Mouse (Mus musculus) forebrain, embryonic 16.5 days (tissue): ENCODE results near the gene Trim14. TPM values are rescaled to one million over a fixed set of nuclear protein-coding genes. Genes with fewer than 3 reads are reported as not detected.

ENCODE experiments used
- ATAC-seq: fragments of 200-750 bp; cut with Nextera tagmentation; 2 replicates; pipeline ENCODE4 v1.8.0; 2017; ENCODE audit warnings: mild to moderate bottlenecking, moderate library complexity
- H3K27ac ChIP-seq: fragments of 300-500 bp; sonication (generic); 2 replicates; pipeline ENCODE4 v1.5.1; 2014; ENCODE audit warnings: low read length, control low read depth
- H3K27me3 ChIP-seq: fragments of 300-500 bp; sonication (generic); replicated peaks from 2 replicates; pipeline ENCODE4 v1.6.1; 2014; ENCODE audit warnings: low read length; ENCODE audit not compliant: control insufficient read depth, insufficient read depth
- H3K36me3 ChIP-seq: fragments of 300-500 bp; sonication (generic); 2 replicates; pipeline ENCODE4 v1.6.1; 2014; ENCODE audit not compliant: control insufficient read depth, insufficient read depth
- H3K4me1 ChIP-seq: fragments of 300-500 bp; sonication (generic); replicated peaks from 2 replicates; pipeline ENCODE4 v1.6.1; 2014; ENCODE audit warnings: low read length; ENCODE audit not compliant: control insufficient read depth, insufficient read depth
- H3K4me2 ChIP-seq: fragments of 300-500 bp; sonication (generic); 2 replicates; pipeline ENCODE4 v1.6.1; 2014; ENCODE audit warnings: mild to moderate bottlenecking, low read length, control low read depth
- H3K4me3 ChIP-seq: fragments of 300-500 bp; sonication (generic); replicated peaks from 2 replicates; pipeline ENCODE4 v1.5.1; 2014; ENCODE audit warnings: mild to moderate bottlenecking, low read length, control low read depth
- H3K9ac ChIP-seq: fragments of 300-500 bp; sonication (generic); replicated peaks from 2 replicates; pipeline ENCODE4 v1.6.1; 2014; ENCODE audit warnings: low read depth, low read length, control low read depth
- H3K9me3 ChIP-seq: fragments of 300-500 bp; sonication (generic); 2 replicates; pipeline ENCODE4 v1.6.1; 2016; ENCODE audit warnings: low read length; ENCODE audit not compliant: control insufficient read depth
- WGBS: fragments of 180-500 bp; shearing (Covaris S2); extraction: QIAGEN DNeasy Blood & Tissue Kit; methylation state at CpG from one replicate; pipeline ENCODE4 v1.1.7; 2014; 5-methylcytosine and 5-hydroxymethylcytosine counted together
- polyA plus RNA-seq: library from polyadenylated mRNA; unstranded; fragments of >200 nt; fragmentation: Nextera tagmentation; extraction: Ambion mirVana; gene quantifications from 2 replicates; pipeline ENCODE4 v1.2.1, GENCODE M21; 2015

Gene Trim14
- polyA plus RNA-seq, 1 experiment from 2014 or later, result 0.85 TPM

DNA sequence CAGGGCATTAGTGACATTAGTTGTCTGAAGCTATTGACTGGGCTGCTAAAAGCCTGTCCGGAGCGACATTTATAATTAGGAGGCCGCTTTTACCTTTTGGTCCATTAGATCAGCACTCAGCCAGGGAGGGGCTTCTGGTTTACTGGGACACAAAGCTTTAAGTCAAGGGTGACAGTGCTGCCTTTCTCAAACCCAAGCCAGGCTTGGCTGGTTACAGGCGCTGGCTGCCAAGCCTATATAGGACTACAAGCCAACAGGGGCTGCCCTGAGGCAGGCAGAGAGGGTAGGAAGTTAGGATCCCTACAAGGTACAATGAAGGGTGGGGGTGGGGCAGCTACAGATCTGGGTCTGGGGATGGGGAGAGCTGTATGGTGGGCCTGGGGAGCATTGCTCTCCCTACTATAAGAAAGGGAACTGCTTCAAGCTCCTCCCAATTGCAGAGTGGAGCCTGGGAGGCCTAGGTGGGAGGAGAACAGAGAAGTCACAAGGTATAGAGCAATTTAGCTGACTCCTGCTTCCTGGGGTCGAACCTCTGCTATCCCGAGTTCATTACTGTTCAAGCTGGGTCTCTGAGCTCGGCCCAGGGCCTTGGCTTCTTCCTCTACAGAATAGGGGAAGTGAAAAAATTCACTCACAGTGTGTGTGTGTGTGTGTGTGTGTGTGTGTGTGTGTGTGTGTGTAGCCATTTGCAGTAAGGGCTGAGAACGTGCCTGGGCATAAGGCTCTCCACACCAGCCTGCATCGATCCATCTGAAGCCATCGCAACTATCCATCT is 18.5 kb upstream of the Trim14 start:
- no peaks in the 10 kb centered on the region for H3K4me1 ChIP-seq
- 79% methylated on average over 10 of the region's 10 CpGs for WGBS
- H3K4me2 ChIP-seq, result no peak overlapping the region
- H3K9ac ChIP-seq, result no peak overlapping the region
- no peak for ATAC-seq
- H3K9me3 ChIP-seq, result no peaks in the 10 kb centered on the region
- no peaks in the 10 kb centered on the region for H3K27me3 ChIP-seq
- H3K36me3 ChIP-seq, result no peaks in the 10 kb centered on the region
- no peak overlapping the region for H3K4me3 ChIP-seq
- no peak overlapping the region for H3K27ac ChIP-seq

DNA sequence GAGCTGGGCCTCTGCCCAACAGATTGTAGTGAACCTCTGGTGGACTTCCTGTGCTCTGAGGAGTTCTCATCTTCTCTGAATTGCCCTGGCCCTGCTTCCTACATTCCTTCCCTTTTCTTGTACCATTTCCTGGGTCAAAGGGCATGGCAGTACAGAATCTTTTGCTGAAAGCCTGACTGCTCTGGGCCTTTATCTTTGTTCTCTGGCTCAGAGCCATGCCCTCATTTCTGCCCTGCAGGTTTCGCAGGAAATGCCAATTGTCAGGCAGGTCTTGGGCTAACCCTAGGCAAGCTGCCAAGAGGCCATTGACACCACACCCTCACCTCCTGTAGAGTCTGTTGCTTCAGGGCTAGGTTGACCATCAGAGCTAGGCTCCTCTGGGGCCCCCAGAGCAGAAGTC is 17.9 kb upstream of the Trim14 start:
- ATAC-seq, result no peak
- Histone ChIP-seq H3K27ac (no peak overlapping the region), H3K27me3 (no peaks in the 10 kb centered on the region), H3K36me3 (no peaks in the 10 kb centered on the region), H3K4me2 (no peak overlapping the region), H3K4me1 (no peaks in the 10 kb centered on the region), H3K4me3 (no peak overlapping the region), H3K9ac (no peak overlapping the region), H3K9me3 (no peaks in the 10 kb centered on the region)
- 27% methylated on average over 1 of the region's 1 CpGs for WGBS

DNA sequence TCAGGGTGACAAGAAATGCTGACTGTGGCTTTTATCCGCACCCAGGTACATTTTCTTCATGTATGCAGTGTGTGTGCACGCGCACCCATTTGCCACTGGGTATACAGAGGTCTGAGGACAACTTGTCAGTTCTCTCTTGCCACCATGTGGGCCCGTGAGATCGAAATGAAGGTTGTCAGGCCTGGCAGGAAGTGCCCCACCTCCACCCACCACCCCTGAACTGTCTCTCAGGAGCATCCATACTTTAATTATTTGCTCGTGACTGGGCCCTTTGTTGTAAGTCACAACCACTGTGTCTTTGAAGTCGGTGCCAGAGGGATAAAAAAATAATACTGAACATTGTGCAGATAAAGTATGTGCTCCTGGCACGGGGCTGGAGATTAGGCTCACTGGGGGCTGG is 14.5 kb upstream of the Trim14 start:
- Histone ChIP-seq H3K36me3 (no peaks in the 10 kb centered on the region), H3K4me3 (no peak overlapping the region), H3K9me3 (no peaks in the 10 kb centered on the region), H3K9ac (no peak overlapping the region), H3K27me3 (no peaks in the 10 kb centered on the region), H3K4me2 (no peak overlapping the region), H3K4me1 (no peaks in the 10 kb centered on the region), H3K27ac (no peak overlapping the region)
- ATAC-seq, result no peak
- 53% methylated on average over 8 of the region's 8 CpGs for WGBS

DNA sequence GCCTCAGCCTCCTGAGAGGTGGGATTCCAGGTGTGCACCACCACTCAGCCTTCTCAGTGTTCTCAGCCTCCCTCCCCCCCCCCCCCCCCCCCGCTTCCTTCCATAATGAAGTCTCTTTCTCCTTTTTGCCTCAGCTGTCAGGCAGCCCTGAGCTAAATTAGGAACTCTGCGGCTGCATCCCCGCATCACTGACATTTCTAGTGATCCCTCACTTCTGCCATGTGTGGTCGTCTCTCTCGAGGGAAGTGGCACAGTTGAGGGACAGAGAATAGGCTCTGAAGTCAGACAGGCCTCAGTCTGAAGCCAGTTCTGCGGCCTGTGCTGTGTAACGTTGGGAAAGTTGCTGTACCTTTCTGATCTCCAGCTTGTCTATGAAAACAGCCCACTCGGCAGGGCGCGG is 14.0 kb upstream of the Trim14 start:
- no peaks in the 10 kb centered on the region for H3K36me3 ChIP-seq
- H3K27ac ChIP-seq, result no peak overlapping the region
- H3K27me3 ChIP-seq, result no peaks in the 10 kb centered on the region
- no peak overlapping the region for H3K9ac ChIP-seq
- no peak overlapping the region for H3K4me3 ChIP-seq
- H3K4me2 ChIP-seq, result no peak overlapping the region
- no peak for ATAC-seq
- WGBS, result 81% methylated on average over 9 of the region's 10 CpGs
- no peaks in the 10 kb centered on the region for H3K4me1 ChIP-seq
- no peaks in the 10 kb centered on the region for H3K9me3 ChIP-seq

DNA sequence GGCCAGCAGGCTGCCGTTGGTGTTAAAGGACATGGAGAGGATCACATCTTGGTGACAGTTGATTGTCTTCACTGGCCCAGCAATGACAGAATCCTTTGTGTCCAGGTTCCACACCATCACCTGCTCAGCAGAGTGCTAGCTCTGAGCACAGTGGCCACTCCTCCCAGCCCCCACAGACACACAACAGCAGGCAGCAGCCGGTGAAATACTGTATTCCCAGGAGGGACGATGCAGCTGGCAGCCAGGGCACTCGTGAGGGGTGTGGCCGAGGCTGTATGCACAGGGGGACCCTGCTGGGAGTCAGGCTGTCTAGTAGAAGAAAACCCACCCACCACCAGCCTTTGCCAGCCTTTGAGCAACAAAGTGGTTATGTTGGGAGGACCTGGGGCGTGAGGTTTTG is 10.8 kb upstream of the Trim14 start:
- 36% methylated on average over 6 of the region's 6 CpGs for WGBS
- Histone ChIP-seq H3K4me1 (no peaks in the 10 kb centered on the region), H3K4me2 (no peak overlapping the region), H3K27me3 (no peaks in the 10 kb centered on the region), H3K4me3 (no peak overlapping the region), H3K36me3 (no peaks in the 10 kb centered on the region), H3K9me3 (no peaks in the 10 kb centered on the region), H3K9ac (no peak overlapping the region), H3K27ac (no peak overlapping the region)
- ATAC-seq, result no peak

DNA sequence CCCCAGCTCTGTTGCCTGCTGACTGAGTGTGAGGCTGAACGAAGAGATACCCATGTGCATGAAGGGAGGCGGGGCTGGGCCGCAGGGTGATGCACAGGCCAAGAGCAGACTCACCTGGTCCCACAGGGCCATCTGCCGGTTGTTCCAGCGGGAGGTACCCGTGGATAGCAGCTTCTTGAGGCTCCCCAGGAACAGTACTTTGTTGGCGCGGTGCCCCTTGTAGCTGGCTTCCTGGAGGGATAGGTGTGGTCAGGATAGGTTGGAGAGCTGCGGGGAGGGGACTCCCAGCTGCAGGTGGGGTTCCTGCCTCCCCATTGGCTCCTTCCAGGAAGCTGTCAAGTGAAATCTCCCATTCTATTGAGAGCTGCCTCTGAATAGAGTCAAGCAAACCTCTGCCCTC is 9.6 kb upstream of the Trim14 start:
- no peaks in the 10 kb centered on the region for H3K36me3 ChIP-seq
- no peak for ATAC-seq
- no peaks in the 10 kb centered on the region for H3K27me3 ChIP-seq
- 15% methylated on average over 9 of the region's 9 CpGs for WGBS
- no peak overlapping the region for H3K4me3 ChIP-seq
- H3K4me1 ChIP-seq, result no peaks in the 10 kb centered on the region
- no peaks in the 10 kb centered on the region for H3K9me3 ChIP-seq
- H3K27ac ChIP-seq, result no peak overlapping the region
- no peak overlapping the region for H3K9ac ChIP-seq
- H3K4me2 ChIP-seq, result no peak overlapping the region

DNA sequence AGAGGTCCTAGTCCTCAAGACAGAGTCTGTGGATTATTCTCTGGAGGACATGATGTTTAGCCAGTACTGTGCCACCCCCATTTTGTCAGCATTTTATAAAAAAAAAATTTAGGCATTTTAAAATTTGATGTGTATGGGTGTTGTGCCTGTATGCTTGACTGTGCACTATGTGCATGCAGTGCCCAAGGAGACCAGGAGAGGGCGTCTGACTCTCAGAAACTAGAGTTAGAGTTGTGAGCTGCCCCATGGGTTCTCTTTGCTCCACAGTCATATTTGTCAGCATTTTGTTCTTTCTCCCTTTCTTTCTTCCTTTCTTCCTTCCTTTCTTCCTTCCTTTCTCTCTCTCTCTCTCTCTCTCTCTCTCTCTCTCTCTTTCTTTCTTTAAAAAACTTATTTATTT is 8.4 kb upstream of the Trim14 start:
- no peak overlapping the region for H3K9ac ChIP-seq
- WGBS, result 50% methylated on average over 1 of the region's 1 CpGs
- no peaks in the 10 kb centered on the region for H3K36me3 ChIP-seq
- H3K27me3 ChIP-seq, result no peaks in the 10 kb centered on the region
- no peak overlapping the region for H3K4me2 ChIP-seq
- no peaks in the 10 kb centered on the region for H3K9me3 ChIP-seq
- H3K27ac ChIP-seq, result no peak overlapping the region
- H3K4me3 ChIP-seq, result no peak overlapping the region
- ATAC-seq, result no peak
- no peaks in the 10 kb centered on the region for H3K4me1 ChIP-seq

DNA sequence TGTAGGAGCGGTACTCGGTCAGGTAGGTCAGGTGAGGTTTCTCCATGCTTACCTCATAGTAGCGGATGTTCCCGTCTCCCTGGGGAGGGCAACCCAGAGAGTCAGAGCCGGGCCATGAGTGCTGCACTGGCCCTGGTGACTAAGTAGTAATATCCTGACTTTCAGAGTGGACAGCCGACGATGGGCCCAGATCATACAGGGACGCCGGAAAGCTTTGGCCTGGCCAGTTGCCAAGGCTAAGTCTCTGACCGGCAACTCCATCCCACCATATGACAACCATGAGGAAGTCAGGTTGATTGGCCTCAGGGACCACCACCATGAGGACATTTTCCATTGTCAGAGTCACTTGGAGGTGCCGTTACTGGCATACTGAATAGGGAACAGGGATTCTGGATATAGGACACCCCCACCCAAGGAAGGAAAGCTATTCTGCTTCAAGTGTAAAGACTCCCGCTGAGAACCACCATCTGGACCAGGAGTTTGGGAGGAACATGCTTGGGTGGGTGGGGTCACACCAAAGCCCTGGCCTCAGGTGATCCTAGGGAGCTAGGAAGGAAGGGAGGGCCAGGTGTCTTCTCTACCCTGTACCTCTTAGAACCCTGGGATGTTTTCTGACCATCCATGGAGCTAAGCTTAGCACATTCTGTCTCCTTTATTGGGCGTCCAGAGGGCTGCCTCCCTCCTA is 7.6 kb upstream of the Trim14 start:
- Histone ChIP-seq H3K36me3 (no peaks in the 10 kb centered on the region), H3K27me3 (no peaks in the 10 kb centered on the region), H3K4me1 (no peaks in the 10 kb centered on the region), H3K4me2 (no peak overlapping the region), H3K27ac (no peak overlapping the region), H3K9ac (no peak overlapping the region), H3K4me3 (no peak overlapping the region), H3K9me3 (no peaks in the 10 kb centered on the region)
- no peak for ATAC-seq
- 92% methylated on average over 13 of the region's 13 CpGs for WGBS

DNA sequence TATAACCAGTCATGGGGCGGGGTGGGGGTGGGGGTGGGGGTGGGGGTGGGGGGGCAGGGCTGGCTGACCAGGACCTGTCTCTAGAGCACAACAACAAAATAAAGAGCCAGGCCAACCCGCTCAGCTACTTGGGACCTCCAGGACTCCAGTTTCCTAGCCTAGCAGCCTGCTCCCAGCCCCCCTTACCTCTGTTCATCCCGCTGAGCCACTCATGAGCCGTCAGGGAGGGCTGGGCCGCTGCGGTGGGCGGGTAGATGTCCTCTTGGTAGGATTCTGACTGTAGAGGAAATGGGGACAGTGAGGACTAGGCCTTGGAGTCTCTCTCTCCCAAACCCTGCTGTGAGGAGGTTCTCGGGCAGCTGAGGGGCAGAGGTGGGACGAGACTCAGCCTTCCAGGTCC is 5.8 kb upstream of the Trim14 start:
- no peaks in the 10 kb centered on the region for H3K4me1 ChIP-seq
- WGBS, result 45% methylated on average over 9 of the region's 9 CpGs

More for the DNA sequence above, 5.8 kb upstream of the Trim14 start:
- no peak for ATAC-seq
- Histone ChIP-seq H3K4me3 (no peak overlapping the region), H3K36me3 (no peaks in the 10 kb centered on the region), H3K4me2 (no peak overlapping the region), H3K27me3 (peaks cover 3% of the 10 kb centered on the region), H3K9ac (no peak overlapping the region), H3K27ac (no peak overlapping the region), H3K9me3 (no peaks in the 10 kb centered on the region)
